Mouse (Mus musculus): ENCODE data around the gene Rin1. TPM values are rescaled to one million over a fixed set of nuclear protein-coding genes. Genes with fewer than 3 reads are reported as not detected.

Rin1 gene
- total and polyA plus RNA-seq, 3 experiments, result 0.13 to 0.89 (median 0.47) TPM

- in situ Hi-C loops (cut with MboI; ENCODE audit: low pct_ligation_motif_present, low pct_unique_long_range_greater_than_20kb, low sequenced_read_pairs), result no loop called here
- no peak overlapping the region for H3K27ac ChIP-seq (ENCODE audit: insufficient read depth, low read depth)
- no peaks in the 10 kb centered on the region for H3K79me2 ChIP-seq (replicated peaks; ENCODE audit: control insufficient read depth, extremely low read depth, insufficient read depth, poor library complexity, severe bottlenecking)
- peaks cover 0 to 13% of the 10 kb centered on the region in 2 experiments; a peak in 1 of 4 replicates for H3K4me1 ChIP-seq (ENCODE audit: control insufficient read depth in 1 of 2, insufficient read depth in 2 of 2)
- H3K9ac ChIP-seq (ENCODE audit: insufficient read depth, low read depth), result no peak overlapping the region
- H3K36me3 ChIP-seq (replicated peaks in 1 of 2; ENCODE audit: control insufficient read depth in 1 of 2, insufficient read depth in 1 of 2, low read length in 1 of 2), result no peaks in the 10 kb centered on the region
- TF ChIP-seq BHLHE40 (IDR thresholded peaks at IDR 0.05; ENCODE audit: low read depth, low read length) (peak; percentile 90), SIN3A (IDR thresholded peaks at IDR 0.05; ENCODE audit: low read length) (0 out of 2 replicates have a peak, but pooled peaks have one; percentile 30), SMC3 (IDR thresholded peaks at IDR 0.05; ENCODE audit: low read depth, low read length) (peak; percentile 52), NRF1 (IDR thresholded peaks at IDR 0.05; ENCODE audit: low read depth, low read length) (no peak), RAD21 (IDR thresholded peaks at IDR 0.05; ENCODE audit: low read depth, low read length) (peak; percentile 36), EP300 (IDR thresholded peaks at IDR 0.05; ENCODE audit: low read length) (no peak), RCOR1 (conservative IDR thresholded peaks at IDR 0.05; ENCODE audit: low read depth, low read length) (no peak), TCF12 (IDR thresholded peaks at IDR 0.05; ENCODE audit: low read depth, low read length) (no peak), CTCF (conservative IDR thresholded peaks at IDR 0.05 in 1 of 2, IDR thresholded peaks at IDR 0.05 in 1 of 2; ENCODE audit: low read depth in 2 of 2, low read length in 2 of 2) (peak; percentile 44 to 84; a peak in 3 of 4 replicates), MXI1 (IDR thresholded peaks at IDR 0.05; ENCODE audit: low read depth, low read length) (peak; percentile 63; the same call in 1 of the 2 replicates), MAX (IDR thresholded peaks at IDR 0.05; ENCODE audit: low read length) (peak; percentile 73), MYC (IDR thresholded peaks at IDR 0.05; ENCODE audit: low read depth, low read length) (peak; percentile 74; the same call in 1 of the 2 replicates)
- DNase-seq (ENCODE audit: extremely low read depth), result peak; percentile 69
- peak overlapping the region; percentile 47; the same call in 1 of the 2 replicates for H3K4me2 ChIP-seq (ENCODE audit: insufficient read depth, low read depth, poor library complexity, severe bottlenecking)
- dilution Hi-C loops (cut with MboI; ENCODE audit: extremely low pct_ligation_motif_present, extremely low pct_unique_long_range_greater_than_20kb, low sequenced_read_pairs), result no loop called here
- peaks cover 42% of the 10 kb centered on the region for H3K27me3 ChIP-seq (replicated peaks)
- no peak overlapping the region for H3K4me3 ChIP-seq (replicated peaks in 1 of 3; ENCODE audit: low read depth in 2 of 3, low read length in 2 of 3, poor library complexity in 1 of 3)
- no peaks in the 10 kb centered on the region for H3K9me3 ChIP-seq (replicated peaks; ENCODE audit: low read length)
These were observed 33.5 kb upstream of the Rin1 start for GRCm38 (mm10) chr19:5016782-5017181.

GRCm38 (mm10) chr19:5017611-5018010 is 32.7 kb upstream of the Rin1 start:
- no peak for DNase-seq (ENCODE audit: extremely low read depth)
- dilution Hi-C loops (cut with MboI; ENCODE audit: extremely low pct_ligation_motif_present, extremely low pct_unique_long_range_greater_than_20kb, low sequenced_read_pairs), result no loop called here
- Histone ChIP-seq H3K9me3 (replicated peaks; ENCODE audit: low read length) (no peaks in the 10 kb centered on the region), H3K4me1 (ENCODE audit: control insufficient read depth in 1 of 2, insufficient read depth in 2 of 2) (peaks cover under 1 to 17% of the 10 kb centered on the region in 2 experiments; a peak in 3 of 4 replicates), H3K27me3 (replicated peaks) (peaks cover 34% of the 10 kb centered on the region), H3K79me2 (replicated peaks; ENCODE audit: control insufficient read depth, extremely low read depth, insufficient read depth, poor library complexity, severe bottlenecking) (no peaks in the 10 kb centered on the region), H3K27ac (ENCODE audit: insufficient read depth, low read depth) (no peak overlapping the region), H3K4me2 (ENCODE audit: insufficient read depth, low read depth, poor library complexity, severe bottlenecking) (no peak overlapping the region), H3K9ac (ENCODE audit: insufficient read depth, low read depth) (no peak overlapping the region), H3K4me3 (replicated peaks in 1 of 3; ENCODE audit: low read depth in 2 of 3, low read length in 2 of 3, poor library complexity in 1 of 3) (no peak overlapping the region), H3K36me3 (replicated peaks in 1 of 2; ENCODE audit: control insufficient read depth in 1 of 2, insufficient read depth in 1 of 2, low read length in 1 of 2) (no peaks in the 10 kb centered on the region)
- in situ Hi-C loops (cut with MboI; ENCODE audit: low pct_ligation_motif_present, low pct_unique_long_range_greater_than_20kb, low sequenced_read_pairs), result no loop called here
- no peak for TF ChIP-seq SMC3 (IDR thresholded peaks at IDR 0.05; ENCODE audit: low read depth, low read length)

GRCm38 (mm10) chr19:5018191-5018590 is 32.1 kb upstream of the Rin1 start:
- dilution Hi-C loops (cut with MboI; ENCODE audit: extremely low pct_ligation_motif_present, extremely low pct_unique_long_range_greater_than_20kb, low sequenced_read_pairs), result no loop called here
- DNase-seq (ENCODE audit: extremely low read depth), result no peak
- in situ Hi-C loops (cut with MboI; ENCODE audit: low pct_ligation_motif_present, low pct_unique_long_range_greater_than_20kb, low sequenced_read_pairs), result no loop called here
- H3K27me3 ChIP-seq (replicated peaks), result peaks cover 28% of the 10 kb centered on the region
- TF ChIP-seq JUND (conservative IDR thresholded peaks at IDR 0.05; ENCODE audit: low read depth, low read length) (no peak), MAZ (IDR thresholded peaks at IDR 0.05; ENCODE audit: low read depth, low read length) (no peak), POLR2AphosphoS2 (IDR thresholded peaks at IDR 0.05; ENCODE audit: low read depth, low read length) (no peak), ZKSCAN1 (IDR thresholded peaks at IDR 0.05; ENCODE audit: borderline replicate concordance, low read depth, low read length) (no peak), MAX (IDR thresholded peaks at IDR 0.05; ENCODE audit: low read length) (no peak)
- peaks cover 3 to 19% of the 10 kb centered on the region in 2 experiments; a peak in 3 of 4 replicates for H3K4me1 ChIP-seq (ENCODE audit: control insufficient read depth in 1 of 2, insufficient read depth in 2 of 2)
- no peak overlapping the region for H3K4me3 ChIP-seq (replicated peaks in 1 of 3; ENCODE audit: low read depth in 2 of 3, low read length in 2 of 3, poor library complexity in 1 of 3)
- H3K27ac ChIP-seq (ENCODE audit: insufficient read depth, low read depth), result no peak overlapping the region
- no peak overlapping the region for H3K4me2 ChIP-seq (ENCODE audit: insufficient read depth, low read depth, poor library complexity, severe bottlenecking)
- no peaks in the 10 kb centered on the region for H3K36me3 ChIP-seq (replicated peaks in 1 of 2; ENCODE audit: control insufficient read depth in 1 of 2, insufficient read depth in 1 of 2, low read length in 1 of 2)
- H3K79me2 ChIP-seq (replicated peaks; ENCODE audit: control insufficient read depth, extremely low read depth, insufficient read depth, poor library complexity, severe bottlenecking), result no peaks in the 10 kb centered on the region
- H3K9ac ChIP-seq (ENCODE audit: insufficient read depth, low read depth), result no peak overlapping the region
- no peaks in the 10 kb centered on the region for H3K9me3 ChIP-seq (replicated peaks; ENCODE audit: low read length)

Measured in CH12.LX (cell line).